Mouse (Mus musculus) MEL (cell line): ENCODE data around the gene Pde8a. TPM values are rescaled to one million over a fixed set of nuclear protein-coding genes. Genes with fewer than 3 reads are reported as not detected.

Experiments used
- DNase-seq: peaks from one replicate; pipeline ENCODE4 v3.0.0; 2011; ENCODE audit warnings: low read depth, low spot score
- H3K27ac ChIP-seq: 2 replicates; pipeline ENCODE4 v1.5.1; 2012; ENCODE audit warnings: low read depth, mild to moderate bottlenecking, control low read depth, low read length, moderate library complexity; ENCODE audit not compliant: control insufficient read depth
- H3K27me3 ChIP-seq, 2 experiments: fragments of 150-350 bp in 1 of 2; sonication (generic) in 1 of 2; 2 replicates each; pipeline ENCODE4 v1.6.1; 2012; ENCODE audit warnings: low read length in 2 of 2, mild to moderate bottlenecking in 2 of 2, improper control_type of control experiment in 1 of 2, moderate library complexity in 1 of 2; ENCODE audit not compliant: insufficient read depth in 2 of 2, control insufficient read depth in 1 of 2
- H3K36me3 ChIP-seq, 2 experiments: 2 replicates each; pipeline ENCODE4 v1.6.1; 2012 to 2014; ENCODE audit warnings: low read length in 2 of 2, improper control_type of control experiment in 1 of 2, inconsistent platforms in 1 of 2, mild to moderate bottlenecking in 1 of 2; ENCODE audit not compliant: insufficient read depth in 2 of 2, control insufficient read depth in 1 of 2
- H3K4me1 ChIP-seq, 2 experiments: fragments of 150-350 bp in 1 of 2; sonication (generic) in 1 of 2; 2 replicates each; pipeline ENCODE4 v1.6.1; 2012; ENCODE audit warnings: low read length in 2 of 2, improper control_type of control experiment in 1 of 2, mild to moderate bottlenecking in 1 of 2; ENCODE audit not compliant: insufficient read depth in 2 of 2, control insufficient read depth in 1 of 2
- H3K4me3 ChIP-seq, 2 experiments: fragments of 150-350 bp in 1 of 2; sonication (generic) in 1 of 2; 2 replicates each; pipeline ENCODE4 v1.5.1; 2012; ENCODE audit warnings: low read depth in 2 of 2, low read length in 2 of 2, mild to moderate bottlenecking in 2 of 2, moderate library complexity in 2 of 2, control low read depth in 1 of 2, improper control_type of control experiment in 1 of 2; ENCODE audit not compliant: control insufficient read depth in 1 of 2, insufficient read depth in 1 of 2
- H3K79me2 ChIP-seq: 2 replicates; pipeline ENCODE4 v1.6.1; 2012; ENCODE audit warnings: mild to moderate bottlenecking, low read length, moderate library complexity; ENCODE audit not compliant: control insufficient read depth, poor library complexity, insufficient read depth
- H3K9ac ChIP-seq: 2 replicates; pipeline ENCODE4 v1.6.1; 2012; ENCODE audit warnings: low read depth, mild to moderate bottlenecking, control low read depth, low read length, moderate library complexity; ENCODE audit not compliant: control insufficient read depth, poor library complexity, severe bottlenecking
- H3K9me3 ChIP-seq: fragments of 150-350 bp; sonication (generic); replicated peaks from 2 replicates; pipeline ENCODE4 v1.6.1; 2012; ENCODE audit warnings: mild to moderate bottlenecking, low read length, improper control_type of control experiment, moderate library complexity; ENCODE audit not compliant: insufficient read depth
- BHLHE40 ChIP-seq: IDR thresholded peaks from 2 replicates; pipeline ENCODE4 v1.6.1; 2012; ENCODE audit warnings: low read depth, mild to moderate bottlenecking, inconsistent platforms, low read length, improper control_type of control experiment, borderline replicate concordance
- CTCF ChIP-seq, 3 experiments: IDR thresholded peaks in 2 of 3; conservative IDR thresholded peaks in 1 of 3; 2 replicates each; pipeline ENCODE4 v1.5.1; 2011 to 2012; ENCODE audit warnings: low read length in 3 of 3, low read depth in 2 of 3, mild to moderate bottlenecking in 2 of 3, improper control_type of control experiment in 1 of 3, inconsistent platforms in 1 of 3, mixed read lengths in 1 of 3, moderate library complexity in 1 of 3; ENCODE audit not compliant: control insufficient read depth in 1 of 3, insufficient read depth in 1 of 3, poor library complexity in 1 of 3, severe bottlenecking in 1 of 3
- ELF1 ChIP-seq: IDR thresholded peaks from 2 replicates; pipeline ENCODE4 v1.6.1; 2014; ENCODE audit warnings: low read depth, mild to moderate bottlenecking, inconsistent platforms, low read length, improper control_type of control experiment, moderate library complexity
- EP300 ChIP-seq, 2 experiments: IDR thresholded peaks; 2 replicates each; pipeline ENCODE4 v1.6.1; 2011; ENCODE audit warnings: improper control_type of control experiment in 2 of 2, low read length in 2 of 2, low read depth in 1 of 2, mild to moderate bottlenecking in 1 of 2
- ETS1 ChIP-seq: IDR thresholded peaks from 2 replicates; pipeline ENCODE4 v1.6.1; 2012; ENCODE audit warnings: low read depth, mild to moderate bottlenecking, inconsistent platforms, low read length, improper control_type of control experiment, moderate library complexity
- GATA1 ChIP-seq: IDR thresholded peaks from 2 replicates; pipeline ENCODE4 v1.6.1; 2011; ENCODE audit warnings: low read depth, low read length, improper control_type of control experiment
- JUND ChIP-seq: IDR thresholded peaks from 2 replicates; pipeline ENCODE4 v1.6.1; 2011; ENCODE audit warnings: low read depth, mild to moderate bottlenecking, improper control_type of control experiment, low read length
- KAT2A ChIP-seq: conservative IDR thresholded peaks from 2 replicates; pipeline ENCODE4 v1.6.1; 2012; ENCODE audit warnings: low read depth, low read length, improper control_type of control experiment, inconsistent platforms
- MAX ChIP-seq: IDR thresholded peaks from 2 replicates; pipeline ENCODE4 v1.6.1; 2011; ENCODE audit warnings: low read length, improper control_type of control experiment
- MAZ ChIP-seq: IDR thresholded peaks from 2 replicates; pipeline ENCODE4 v1.6.1; 2012; ENCODE audit warnings: low read depth, mild to moderate bottlenecking, inconsistent platforms, low read length, improper control_type of control experiment
- MXI1 ChIP-seq: IDR thresholded peaks from 2 replicates; pipeline ENCODE4 v1.6.1; 2011; ENCODE audit warnings: mild to moderate bottlenecking, low read depth, low read length, improper control_type of control experiment
- MYC ChIP-seq: IDR thresholded peaks from 2 replicates; pipeline ENCODE4 v1.6.1; 2011; ENCODE audit warnings: low read depth, mild to moderate bottlenecking, low read length, improper control_type of control experiment, moderate library complexity
- NRF1 ChIP-seq: IDR thresholded peaks from 2 replicates; pipeline ENCODE4 v1.6.1; 2014; ENCODE audit warnings: low read depth, mild to moderate bottlenecking, inconsistent platforms, low read length, improper control_type of control experiment, moderate library complexity; ENCODE audit not compliant: poor library complexity, insufficient read depth, severe bottlenecking
- POLR2A ChIP-seq, 2 experiments: IDR thresholded peaks; 2 replicates each; pipeline ENCODE4 v1.6.1; 2011 to 2012; ENCODE audit warnings: low read length in 2 of 2, mild to moderate bottlenecking in 2 of 2, control low read depth in 1 of 2, improper control_type of control experiment in 1 of 2, low read depth in 1 of 2, moderate library complexity in 1 of 2; ENCODE audit not compliant: control insufficient read depth in 1 of 2, insufficient read depth in 1 of 2, poor library complexity in 1 of 2
- POLR2AphosphoS2 ChIP-seq: IDR thresholded peaks from 2 replicates; pipeline ENCODE4 v1.6.1; 2011; ENCODE audit warnings: low read length, improper control_type of control experiment
- POLR2AphosphoS5 ChIP-seq: IDR thresholded peaks from 2 replicates; pipeline ENCODE4 v1.6.1; 2012; ENCODE audit warnings: low read depth, borderline replicate concordance, mild to moderate bottlenecking, inconsistent platforms, low read length, moderate library complexity, mixed read lengths
- RCOR1 ChIP-seq: IDR thresholded peaks from 2 replicates; pipeline ENCODE4 v1.6.1; 2012; ENCODE audit warnings: low read depth, mild to moderate bottlenecking, inconsistent platforms, low read length, improper control_type of control experiment
- SIN3A ChIP-seq: IDR thresholded peaks from 2 replicates; pipeline ENCODE4 v1.6.1; 2012; ENCODE audit warnings: low read length, improper control_type of control experiment, inconsistent platforms
- SMC3 ChIP-seq: IDR thresholded peaks from 2 replicates; pipeline ENCODE4 v1.6.1; 2011; ENCODE audit warnings: low read depth, low read length, improper control_type of control experiment
- TCF12 ChIP-seq: IDR thresholded peaks from 2 replicates; pipeline ENCODE4 v1.6.1; 2014; ENCODE audit warnings: low read depth, mild to moderate bottlenecking, inconsistent platforms, low read length, improper control_type of control experiment, moderate library complexity
- polyA plus RNA-seq, 2 experiments: library from polyadenylated mRNA; stranded (reverse) in 1 of 2; unstranded in 1 of 2; fragments of >175 nt in 1 of 2; fragments of >200 nt in 1 of 2; gene quantifications; 2 replicates each; pipeline versions ENCODE4 v1.2.1 to v1.2.4; 2012; ENCODE audit warnings: low replicate concordance in 2 of 2, low read depth in 1 of 2; ENCODE audit not compliant: insufficient read length in 2 of 2, insufficient read depth in 1 of 2, missing spikeins in 1 of 2
- total RNA-seq: library from RNA; depleted of rRNA; stranded (reverse); fragments of 300-350 nt; gene quantifications from 2 replicates; pipeline ENCODE4 v1.2.3, GENCODE M21; 2012

The Pde8a gene
- total and polyA plus RNA-seq, 3 experiments, result 0.11 TPM; not detected in 2

DNA sequence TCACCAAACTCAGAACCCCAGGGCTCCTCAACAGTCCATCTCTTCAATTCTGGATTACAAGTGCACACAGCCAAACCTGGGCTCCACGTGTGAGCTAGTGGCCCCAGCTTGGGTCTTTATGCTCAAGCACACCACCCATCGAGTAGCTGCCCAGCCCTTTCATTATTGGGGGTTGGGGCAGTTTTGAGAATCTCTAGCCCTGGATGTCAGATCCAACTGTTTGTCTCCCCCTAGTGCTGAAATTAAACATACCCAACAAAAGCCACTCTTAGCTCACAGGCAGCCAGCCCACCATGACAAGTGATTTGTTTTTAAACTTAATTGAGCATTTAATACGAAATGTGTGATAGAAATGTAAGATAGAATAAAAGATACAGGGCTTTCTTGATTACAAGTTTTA, 128.2 kb downstream of the Pde8a start (continued):
- TF ChIP-seq SMC3, result no peak
- TF ChIP-seq RCOR1, result no peak
- TF ChIP-seq SIN3A, result peak; percentile 25; the same call in 1 of the 2 replicates
- TF ChIP-seq CTCF (IDR thresholded peaks at IDR 0.05 in 2 of 3, conservative IDR thresholded peaks at IDR 0.05 in 1 of 3; ENCODE audit: control insufficient read depth in 1 of 3, insufficient read depth in 1 of 3, low read depth in 2 of 3, low read length in 3 of 3, poor library complexity in 1 of 3, severe bottlenecking in 1 of 3), result peak; percentile 13 to 52 (median 39); a peak in 5 of 6 replicates
- no peak for TF ChIP-seq ETS1
- TF ChIP-seq ELF1, result no peak
- no peak for TF ChIP-seq TCF12
- no peak for TF ChIP-seq EP300 (IDR thresholded peaks at IDR 0.05; ENCODE audit: low read depth in 1 of 2, low read length in 2 of 2)

DNA sequence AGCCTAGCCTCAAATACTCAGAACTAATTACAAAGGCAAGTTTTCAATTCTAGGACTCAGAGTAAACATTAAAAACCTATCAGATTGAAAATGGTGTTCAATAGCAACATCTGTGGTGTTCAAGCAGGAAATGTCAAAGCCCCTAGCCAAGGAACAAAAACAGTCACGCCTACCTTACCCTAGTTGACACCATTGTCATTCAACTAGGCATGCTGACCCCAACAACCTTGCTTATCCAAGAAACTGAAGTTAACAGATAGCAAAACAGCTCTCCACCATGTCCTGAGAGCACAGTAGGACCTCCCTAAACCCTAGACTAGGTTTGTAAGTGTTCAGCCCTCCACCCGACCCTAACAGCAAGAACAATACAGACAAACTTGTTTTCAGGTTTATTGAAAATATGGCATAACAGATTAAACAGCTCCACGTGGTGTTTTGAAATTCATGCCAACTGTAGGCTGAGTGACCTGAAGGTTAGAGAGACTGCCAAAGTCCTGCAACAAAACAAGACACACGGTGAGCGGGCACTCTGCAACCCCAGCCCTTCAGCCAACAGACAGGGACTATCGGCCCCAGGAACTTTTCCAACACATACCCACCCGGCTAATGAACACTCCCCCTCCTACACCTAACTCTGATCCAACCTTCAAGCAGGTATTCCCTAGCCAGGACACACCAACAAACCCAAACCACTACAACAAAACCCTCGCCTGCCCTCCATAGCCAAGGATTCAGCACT, 129.1 kb downstream of the Pde8a start:
- peak; percentile 31 for DNase-seq
- peak overlapping the region; percentile 95 to 100 for H3K4me3 ChIP-seq
- H3K79me2 ChIP-seq, result peaks cover 32% of the 10 kb centered on the region
- peak overlapping the region; percentile 99 for H3K9ac ChIP-seq
- H3K4me1 ChIP-seq, result peaks cover 1 to 8% of the 10 kb centered on the region in 2 experiments; a peak in 3 of 4 replicates
- no peaks in the 10 kb centered on the region for H3K9me3 ChIP-seq
- H3K36me3 ChIP-seq, result peaks cover 11 to 18% of the 10 kb centered on the region in 2 experiments
- no peaks in the 10 kb centered on the region for H3K27me3 ChIP-seq
- peak overlapping the region; percentile 12; the same call in 1 of the 2 replicates for H3K27ac ChIP-seq
- TF ChIP-seq BHLHE40 (no peak), POLR2A (IDR thresholded peaks at IDR 0.05; ENCODE audit: control insufficient read depth in 1 of 2, insufficient read depth in 1 of 2, low read depth in 1 of 2, low read length in 2 of 2, poor library complexity in 1 of 2) (no peak; a peak in 1 of 4 replicates), EP300 (IDR thresholded peaks at IDR 0.05; ENCODE audit: low read depth in 1 of 2, low read length in 2 of 2) (no peak), NRF1 (no peak), MYC (no peak), KAT2A (no peak), POLR2AphosphoS5 (no peak)

GRCm38 (mm10) chr7:81343316-81343715, 129.9 kb downstream of the Pde8a start:
- peak; percentile 64 for TF ChIP-seq SIN3A
- TF ChIP-seq MAX, result peak; percentile 46; the same call in 1 of the 2 replicates
- TF ChIP-seq MAZ, result no peak
- TF ChIP-seq GATA1, result no peak; the same call in 1 of the 2 replicates
- TF ChIP-seq JUND, result no peak
- peak; percentile 66; the same call in 1 of the 2 replicates for TF ChIP-seq MXI1
- 0 out of 2 replicates have a peak, but pooled peaks have one; percentile 48 for TF ChIP-seq MYC
- TF ChIP-seq RCOR1, result no peak
- TF ChIP-seq POLR2AphosphoS2, result peak; percentile 4; the same call in 1 of the 2 replicates
- no peak for TF ChIP-seq ETS1
- H3K4me3 ChIP-seq, result peak overlapping the region; percentile 95 to 100
- peaks cover 11 to 18% of the 10 kb centered on the region in 2 experiments for H3K36me3 ChIP-seq
- DNase-seq, result peak; percentile 69
- peak overlapping the region; percentile 22 for H3K27ac ChIP-seq
- H3K27me3 ChIP-seq, result no peaks in the 10 kb centered on the region
- no peaks in the 10 kb centered on the region for H3K9me3 ChIP-seq
- peak overlapping the region; percentile 99 for H3K9ac ChIP-seq
- peaks cover 1 to 8% of the 10 kb centered on the region in 2 experiments; a peak in 3 of 4 replicates for H3K4me1 ChIP-seq
- peaks cover 32% of the 10 kb centered on the region for H3K79me2 ChIP-seq
